Mouse (Mus musculus): Measurements from ENCODE around the gene Lrrc7. TPM values are rescaled to one million over a fixed set of nuclear protein-coding genes. Genes with fewer than 3 reads are reported as not detected.

Gene Lrrc7
- total and polyA plus RNA-seq, 2 experiments from 2014 or later, result 7.3 to 29.8 TPM

- no peak for TF ChIP-seq CTCF (IDR thresholded peaks at IDR 0.05)
- Histone ChIP-seq H3K4me3 (ENCODE audit: low read depth, low read length) (no peak overlapping the region), H3K4me1 (ENCODE audit: insufficient read depth, low read length) (no peaks in the 10 kb centered on the region), H3K4me2 (ENCODE audit: low read depth, low read length, poor library complexity, severe bottlenecking) (no peak overlapping the region), H3K9ac (replicated peaks; ENCODE audit: low read length, poor library complexity, severe bottlenecking) (no peak overlapping the region), H3K9me3 (ENCODE audit: low read length) (no peaks in the 10 kb centered on the region), H3K27me3 (ENCODE audit: insufficient read depth, low read length) (no peaks in the 10 kb centered on the region), H3K36me3 (ENCODE audit: insufficient read depth, low read length) (peaks cover 4% of the 10 kb centered on the region; the same call in 1 of the 2 replicates), H3K27ac (ENCODE audit: low read depth, low read length) (no peak overlapping the region)
- DNase-seq (ENCODE audit: low spot score) (no peak), ATAC-seq (ENCODE audit: low FRiP score) (no peak)
- WGBS, result 75% methylated on average over 9 of the region's 9 CpGs
Observed at GRCm38 (mm10) chr3:158068613-158069263, 493.3 kb downstream of the Lrrc7 start.

GRCm38 (mm10) chr3:158067916-158068315 is 494.1 kb downstream of the Lrrc7 start:
- H3K36me3 ChIP-seq (ENCODE audit: insufficient read depth, low read length), result peaks cover 4% of the 10 kb centered on the region; the same call in 1 of the 2 replicates
- H3K27ac ChIP-seq (ENCODE audit: low read depth, low read length), result no peak overlapping the region
- DNase-seq (ENCODE audit: low spot score) (no peak), ATAC-seq (ENCODE audit: low FRiP score) (no peak)
- H3K9ac ChIP-seq (replicated peaks; ENCODE audit: low read length, poor library complexity, severe bottlenecking), result no peak overlapping the region
- no peaks in the 10 kb centered on the region for H3K4me1 ChIP-seq (ENCODE audit: insufficient read depth, low read length)
- 93% methylated on average over 7 of the region's 7 CpGs for WGBS
- H3K4me2 ChIP-seq (ENCODE audit: low read depth, low read length, poor library complexity, severe bottlenecking), result no peak overlapping the region
- no peak overlapping the region for H3K4me3 ChIP-seq (ENCODE audit: low read depth, low read length)
- H3K9me3 ChIP-seq (ENCODE audit: low read length), result no peaks in the 10 kb centered on the region
- no peaks in the 10 kb centered on the region for H3K27me3 ChIP-seq (ENCODE audit: insufficient read depth, low read length)
- no peak for TF ChIP-seq CTCF (IDR thresholded peaks at IDR 0.05)

- DNase-seq (ENCODE audit: low spot score), result no peak
- Histone ChIP-seq H3K9ac (replicated peaks; ENCODE audit: low read length, poor library complexity, severe bottlenecking) (no peak overlapping the region), H3K4me1 (ENCODE audit: insufficient read depth, low read length) (no peaks in the 10 kb centered on the region), H3K27ac (ENCODE audit: low read depth, low read length) (no peak overlapping the region), H3K27me3 (ENCODE audit: insufficient read depth, low read length) (no peaks in the 10 kb centered on the region), H3K36me3 (ENCODE audit: insufficient read depth, low read length) (peaks cover 4% of the 10 kb centered on the region; the same call in 1 of the 2 replicates), H3K4me3 (ENCODE audit: low read depth, low read length) (no peak overlapping the region), H3K4me2 (ENCODE audit: low read depth, low read length, poor library complexity, severe bottlenecking) (no peak overlapping the region), H3K9me3 (ENCODE audit: low read length) (no peaks in the 10 kb centered on the region)
- peak; percentile 33; the same call in 1 of the 2 replicates for ATAC-seq (ENCODE audit: low FRiP score)
- TF ChIP-seq CTCF (IDR thresholded peaks at IDR 0.05), result no peak
- whole genome bisulfite sequencing, result 98% methylated on average over 2 of the region's 2 CpGs
Observed at GRCm38 (mm10) chr3:158065256-158065655, 496.8 kb downstream of the Lrrc7 start.

GRCm38 (mm10) chr3:158061811-158062523 is 500.1 kb downstream of the Lrrc7 start:
- ATAC-seq (ENCODE audit: low FRiP score), result no peak
- no peak overlapping the region for H3K27ac ChIP-seq (ENCODE audit: low read depth, low read length)
- H3K27me3 ChIP-seq (ENCODE audit: insufficient read depth, low read length), result no peaks in the 10 kb centered on the region
- no peak overlapping the region for H3K4me2 ChIP-seq (ENCODE audit: low read depth, low read length, poor library complexity, severe bottlenecking)
- DNase-seq (ENCODE audit: low spot score), result peak; percentile 1
- 93% methylated on average over 5 of the region's 5 CpGs for WGBS
- TF ChIP-seq CTCF (IDR thresholded peaks at IDR 0.05), result no peak
- no peaks in the 10 kb centered on the region for H3K9me3 ChIP-seq (ENCODE audit: low read length)
- no peak overlapping the region for H3K9ac ChIP-seq (replicated peaks; ENCODE audit: low read length, poor library complexity, severe bottlenecking)
- H3K4me3 ChIP-seq (ENCODE audit: low read depth, low read length), result no peak overlapping the region
- no peaks in the 10 kb centered on the region for H3K4me1 ChIP-seq (ENCODE audit: insufficient read depth, low read length)
- peaks cover 19% of the 10 kb centered on the region for H3K36me3 ChIP-seq (ENCODE audit: insufficient read depth, low read length)

GRCm38 (mm10) chr3:158060621-158061291 is 501.3 kb downstream of the Lrrc7 start:
- no peak for TF ChIP-seq CTCF (IDR thresholded peaks at IDR 0.05)
- no peak overlapping the region for H3K27ac ChIP-seq (ENCODE audit: low read depth, low read length)
- no peak overlapping the region for H3K4me2 ChIP-seq (ENCODE audit: low read depth, low read length, poor library complexity, severe bottlenecking)
- no peak for DNase-seq (ENCODE audit: low spot score)
- no peaks in the 10 kb centered on the region for H3K27me3 ChIP-seq (ENCODE audit: insufficient read depth, low read length)
- 81% methylated on average over 2 of the region's 2 CpGs for WGBS
- no peaks in the 10 kb centered on the region for H3K4me1 ChIP-seq (ENCODE audit: insufficient read depth, low read length)
- ATAC-seq (ENCODE audit: low FRiP score), result no peak
- no peak overlapping the region for H3K9ac ChIP-seq (replicated peaks; ENCODE audit: low read length, poor library complexity, severe bottlenecking)
- no peaks in the 10 kb centered on the region for H3K9me3 ChIP-seq (ENCODE audit: low read length)
- H3K36me3 ChIP-seq (ENCODE audit: insufficient read depth, low read length), result peaks cover 23% of the 10 kb centered on the region
- no peak overlapping the region for H3K4me3 ChIP-seq (ENCODE audit: low read depth, low read length)

GRCm38 (mm10) chr3:158049508-158049907 is 512.5 kb downstream of the Lrrc7 start:
- Histone ChIP-seq H3K27ac (ENCODE audit: low read depth, low read length) (no peak overlapping the region), H3K9ac (replicated peaks; ENCODE audit: low read length, poor library complexity, severe bottlenecking) (no peak overlapping the region), H3K4me1 (ENCODE audit: insufficient read depth, low read length) (no peaks in the 10 kb centered on the region), H3K36me3 (ENCODE audit: insufficient read depth, low read length) (0 out of 2 replicates have a peak, but pooled peaks cover 2% of the 10 kb centered on the region), H3K9me3 (ENCODE audit: low read length) (no peaks in the 10 kb centered on the region), H3K4me2 (ENCODE audit: low read depth, low read length, poor library complexity, severe bottlenecking) (no peak overlapping the region), H3K4me3 (ENCODE audit: low read depth, low read length) (no peak overlapping the region), H3K27me3 (ENCODE audit: insufficient read depth, low read length) (no peaks in the 10 kb centered on the region)
- DNase-seq (ENCODE audit: low spot score) (peak; percentile 6), ATAC-seq (ENCODE audit: low FRiP score) (no peak)
- peak; percentile 55 for TF ChIP-seq CTCF (IDR thresholded peaks at IDR 0.05)
- 81% methylated on average over 2 of the region's 2 CpGs for WGBS

Data from midbrain, postnatal 0 days (tissue).